Mouse (Mus musculus): ENCODE data around the gene Klk1.

- TF ChIP-seq CTCF (IDR thresholded peaks at IDR 0.05; ENCODE audit: control insufficient read depth, insufficient read depth, insufficient replicate concordance, low read depth, low read length) (no peak), POLR2A (IDR thresholded peaks at IDR 0.05; ENCODE audit: control insufficient read depth, low read depth, low read length) (no peak)
These were observed 29.8 kb downstream of the Klk1 start for GRCm38 (mm10) chr7:44254930-44255329.
